Mouse (Mus musculus) testis, adult 2 months (tissue): ENCODE data around the gene Lmna.

Experiments
- CTCF ChIP-seq: fragments of 200-500 bp; IDR thresholded peaks from 2 replicates; pipeline ENCODE4 v1.5.1; 2012; ENCODE audit warnings: low read depth, mild to moderate bottlenecking, inconsistent platforms, low read length, moderate library complexity; ENCODE audit not compliant: control insufficient read depth, insufficient read depth, insufficient replicate concordance
- POLR2A ChIP-seq: fragments of 200-500 bp; IDR thresholded peaks from 2 replicates; pipeline ENCODE4 v1.6.1; 2012; ENCODE audit warnings: low read depth, mild to moderate bottlenecking, inconsistent platforms, low read length, moderate library complexity; ENCODE audit not compliant: control insufficient read depth

GRCm38 (mm10) chr3:88483141-88483540 is 26.6 kb downstream of the Lmna start:
- TF ChIP-seq POLR2A (no peak), CTCF (no peak)
